Mouse (Mus musculus) brain, embryonic 18.5 days (tissue): Measurements from ENCODE around the gene Vps37c.

ENCODE experiments used
- DNase-seq: peaks from one replicate; pipeline ENCODE4 v3.0.0-alpha.2; 2012; ENCODE audit warnings: low read depth, low spot score

Vps37c gene

DNA sequence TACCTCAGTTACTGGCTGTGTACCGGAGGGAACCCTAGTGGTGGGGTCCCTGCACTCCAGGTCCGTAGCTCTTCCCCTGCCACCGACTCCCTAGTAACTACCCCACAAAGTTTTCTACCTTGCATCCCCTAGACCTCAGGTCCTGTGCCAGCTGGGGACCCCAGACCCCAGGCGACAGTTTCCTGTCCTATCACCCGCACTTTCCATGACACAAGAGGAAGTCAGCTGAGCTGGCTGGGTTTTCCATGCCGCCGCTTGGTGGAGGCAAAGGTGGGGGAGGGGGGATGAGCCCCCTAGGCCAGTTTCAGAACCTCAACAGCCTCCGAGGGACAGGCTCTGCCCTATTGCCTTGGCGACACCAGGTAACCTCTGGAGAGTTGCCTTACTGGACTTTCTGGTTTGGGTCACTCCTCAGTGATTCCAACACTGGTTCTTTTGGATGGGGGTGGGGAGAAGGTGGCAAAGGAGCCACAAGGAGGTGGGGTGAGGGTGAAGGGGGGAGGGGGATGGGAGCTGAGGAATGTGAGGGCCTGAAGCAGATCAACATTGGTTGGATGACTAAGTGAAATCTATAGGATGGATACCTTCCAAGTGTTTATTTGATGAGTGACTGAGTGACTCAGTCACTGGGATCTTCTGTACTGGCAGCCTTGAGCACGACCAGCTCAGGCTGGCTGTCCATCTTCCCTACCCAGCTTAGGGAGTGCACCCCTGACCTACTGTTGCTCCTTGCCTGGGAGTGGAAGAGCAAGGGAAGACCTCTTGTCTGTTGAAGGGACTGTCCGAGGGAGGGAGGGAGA, 52.3 kb downstream of the Vps37c start:
- DNase-seq: no peak

- DNase-seq: no peak
These were observed 53.6 kb downstream of the Vps37c start for GRCm38 (mm10) chr19:10742145-10742544.

DNA sequence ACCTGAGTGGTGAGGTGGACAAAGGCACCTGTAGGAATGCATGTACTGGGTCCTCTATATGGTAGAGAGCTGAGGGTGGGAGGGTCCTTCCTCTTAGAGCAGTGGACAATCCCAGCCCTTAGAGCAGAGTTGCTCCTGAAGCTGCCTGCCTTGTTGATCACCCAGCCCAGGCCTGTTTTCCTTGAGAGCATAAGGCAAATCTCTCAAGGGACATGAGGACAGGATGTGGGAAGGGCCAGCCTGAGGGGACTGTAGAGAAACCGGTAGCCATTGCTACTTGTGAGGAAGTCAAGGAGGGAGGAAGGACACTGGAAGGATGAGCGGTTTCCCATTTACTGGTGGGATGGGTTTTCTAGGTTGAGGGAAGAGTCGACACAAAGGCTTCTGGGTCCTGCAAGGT, 54.0 kb downstream of the Vps37c start:
- DNase-seq: no peak

- DNase-seq: no peak
These were observed 58.6 kb downstream of the Vps37c start for GRCm38 (mm10) chr19:10747182-10747581.

DNA sequence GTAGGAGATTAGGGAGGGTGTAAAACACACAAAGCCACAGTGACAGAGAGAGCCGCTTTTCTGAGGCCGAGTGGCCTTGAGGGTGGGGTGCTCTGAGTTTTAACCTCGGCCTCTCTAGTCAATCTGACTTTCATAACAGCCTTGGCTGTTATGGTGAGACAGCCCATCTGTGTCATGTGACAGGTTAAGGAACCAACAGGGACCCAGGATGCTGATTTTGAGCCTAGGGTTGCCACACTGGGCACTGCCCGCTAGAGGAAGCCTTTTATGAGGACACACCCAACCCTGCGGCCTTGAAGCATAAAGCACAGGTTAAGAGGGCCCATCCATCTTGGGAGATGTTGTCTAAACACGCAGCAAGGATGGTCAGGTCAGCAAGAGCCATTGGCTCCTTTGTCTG, 59.2 kb downstream of the Vps37c start:
- DNase-seq: no peak

- DNase-seq: no peak
These were observed 60.0 kb downstream of the Vps37c start for GRCm38 (mm10) chr19:10748401-10749102.

GRCm38 (mm10) chr19:10749295-10749694, 60.8 kb downstream of the Vps37c start:
- DNase-seq: no peak

DNA sequence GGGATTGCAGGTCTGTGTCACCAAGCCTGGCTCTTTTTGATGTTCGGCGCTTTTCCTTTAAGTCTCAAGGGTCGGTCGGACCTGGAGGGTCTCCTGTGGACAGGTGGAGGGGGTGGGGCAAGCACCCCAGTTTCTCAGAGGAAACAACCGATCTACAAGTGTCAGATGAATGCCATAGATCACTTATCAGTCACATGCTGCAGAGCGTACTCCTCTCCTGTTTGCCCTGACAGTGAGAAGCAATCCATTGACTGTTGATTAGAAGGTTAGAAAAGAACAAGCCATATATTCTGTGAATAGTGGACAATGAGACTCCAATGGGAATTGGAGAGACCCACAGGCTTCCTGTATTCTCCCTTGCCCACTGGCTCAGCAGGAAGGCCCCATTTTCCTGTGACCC, 61.6 kb downstream of the Vps37c start:
- DNase-seq: no peak

DNA sequence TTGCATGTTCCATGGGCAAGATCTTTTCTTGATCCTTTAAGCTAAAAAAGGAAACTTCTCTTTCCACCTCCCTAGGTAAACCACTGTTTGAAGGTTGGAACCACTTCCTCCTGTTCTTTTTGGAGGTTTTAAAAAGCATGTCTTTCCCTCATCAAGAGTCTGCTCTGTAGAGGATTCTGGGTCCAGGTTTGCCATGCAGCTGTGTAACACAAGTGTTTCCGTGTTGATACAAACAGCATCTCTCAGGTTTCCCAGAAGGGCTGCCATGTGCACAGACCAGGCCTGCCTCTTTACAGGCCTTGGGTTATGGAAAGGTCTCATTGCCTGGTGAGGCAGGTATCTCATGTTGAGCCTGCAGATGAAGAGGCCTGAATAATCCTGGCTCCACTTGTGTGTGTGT, 63.1 kb downstream of the Vps37c start:
- no peak for DNase-seq

GRCm38 (mm10) chr19:10752106-10752505, 63.6 kb downstream of the Vps37c start:
- DNase-seq: no peak

GRCm38 (mm10) chr19:10752646-10753045, 64.1 kb downstream of the Vps37c start:
- DNase-seq: no peak

DNA sequence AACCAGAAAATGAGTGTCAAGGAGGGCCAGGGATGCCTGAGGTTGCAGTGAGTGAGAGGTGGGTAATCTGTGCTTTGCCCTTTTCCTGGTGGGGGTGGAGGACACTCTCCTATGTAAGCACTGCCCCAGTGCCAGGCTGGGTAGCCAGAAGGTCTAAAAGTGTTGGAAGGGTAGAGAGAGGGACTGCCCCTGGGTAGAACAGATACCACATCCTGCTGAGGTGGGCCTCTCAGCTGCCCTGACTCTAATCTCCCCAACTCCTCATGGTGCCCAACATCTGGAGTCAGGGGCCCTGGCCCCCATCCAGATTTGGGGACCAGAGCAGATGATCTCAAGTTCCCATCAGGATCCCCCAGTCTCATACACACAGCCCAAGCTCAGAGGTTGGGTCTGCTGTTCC, 68.6 kb downstream of the Vps37c start:
- no peak for DNase-seq

DNA sequence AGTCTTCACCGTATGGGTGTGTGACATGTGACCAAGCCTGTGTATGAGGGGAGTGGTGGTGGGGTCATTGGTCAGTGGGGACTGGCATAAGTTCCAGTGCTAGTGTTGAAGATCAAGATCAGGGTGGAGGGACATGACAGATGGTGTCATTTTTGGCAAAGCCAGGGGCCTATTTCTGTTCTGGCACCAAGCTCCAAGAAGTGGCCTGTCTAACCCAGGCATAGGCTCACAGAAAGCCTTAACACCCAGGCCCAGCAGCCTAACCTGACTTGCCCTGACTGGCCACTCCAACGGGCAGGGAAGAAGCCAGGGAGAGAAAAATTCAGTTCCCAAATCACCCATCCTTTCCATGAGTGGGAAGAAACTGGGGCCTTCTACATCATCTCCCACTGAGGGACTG, 69.0 kb downstream of the Vps37c start:
- no peak for DNase-seq

- no peak for DNase-seq
These were observed 70.2 kb downstream of the Vps37c start for GRCm38 (mm10) chr19:10758708-10759107.

GRCm38 (mm10) chr19:10759525-10759924, 71.0 kb downstream of the Vps37c start:
- no peak for DNase-seq

DNA sequence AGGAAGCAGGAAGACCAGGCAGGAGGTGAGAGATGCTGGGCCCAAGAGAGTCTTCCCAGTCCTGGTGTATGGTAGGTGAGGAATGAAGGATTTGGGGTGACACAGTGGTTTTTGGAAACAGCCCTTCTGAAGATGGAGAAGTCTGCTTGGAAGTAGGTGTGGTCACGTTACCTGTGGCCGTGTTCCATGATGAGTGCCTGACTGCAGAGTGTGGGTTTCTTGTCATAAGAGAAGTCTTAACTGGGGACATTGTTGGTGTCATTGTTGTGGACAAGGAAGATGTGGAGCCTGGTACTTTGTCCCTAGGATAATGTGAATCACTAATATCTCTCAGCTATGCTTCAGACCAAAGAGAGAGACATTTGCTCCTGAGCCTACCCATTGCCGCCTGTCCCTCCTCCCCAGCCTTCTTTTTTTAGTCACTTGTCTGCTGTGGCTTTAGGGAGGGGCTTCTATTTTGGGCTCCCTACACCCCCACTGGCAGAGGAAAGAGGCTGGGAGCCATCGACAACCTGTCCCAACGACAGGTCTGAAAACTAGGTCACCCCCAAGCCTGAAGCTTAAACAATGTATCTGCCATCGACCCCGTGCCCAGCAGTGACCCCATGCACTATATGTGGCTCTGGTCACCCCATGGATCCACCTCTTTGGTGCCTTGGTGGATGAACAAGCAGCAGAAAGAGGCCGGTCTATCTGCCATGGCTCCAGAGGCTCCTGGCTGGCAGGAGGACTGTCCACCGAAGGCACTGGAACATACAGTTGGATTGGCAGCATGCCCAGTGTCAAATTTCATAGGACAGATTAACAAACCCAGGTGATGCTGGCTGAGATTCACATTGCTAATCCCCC, 71.7 kb downstream of the Vps37c start:
- DNase-seq: no peak

- no peak for DNase-seq
These were observed 73.4 kb downstream of the Vps37c start for GRCm38 (mm10) chr19:10761794-10762415.

- DNase-seq: no peak
These were observed 73.9 kb downstream of the Vps37c start for GRCm38 (mm10) chr19:10762468-10762867.

DNA sequence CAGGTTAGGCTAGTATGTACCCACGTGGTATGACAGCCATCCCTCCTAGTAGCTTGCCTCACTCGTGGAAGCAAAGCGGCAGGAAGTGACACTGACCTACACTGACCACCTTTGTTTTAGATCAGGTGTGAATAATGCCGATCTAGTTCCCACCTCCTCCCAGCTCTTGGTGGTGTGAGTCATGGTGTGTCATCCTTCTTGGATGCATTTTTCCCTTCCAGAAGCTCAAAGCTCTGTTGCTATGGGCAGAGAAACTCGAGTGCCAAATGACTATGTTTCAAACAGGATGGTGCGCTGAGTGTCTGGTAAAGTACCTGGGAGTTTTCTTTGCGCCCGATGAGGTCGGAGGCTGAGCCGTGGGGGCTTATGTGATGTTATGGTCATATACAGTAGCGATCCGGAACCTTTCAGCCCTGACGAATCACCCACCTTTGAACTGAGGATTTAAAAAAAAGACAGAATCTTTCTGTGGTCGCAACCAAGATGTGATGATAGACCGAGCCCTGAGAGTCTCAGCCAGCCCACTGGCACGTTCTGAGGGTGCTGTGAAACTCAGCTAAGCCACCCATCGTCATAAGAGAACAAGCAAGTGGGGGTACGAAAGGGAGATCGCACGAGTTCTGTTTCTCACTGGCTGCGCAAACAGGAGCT, 75.0 kb downstream of the Vps37c start:
- no peak for DNase-seq
